Mouse (Mus musculus) forebrain, embryonic 14.5 days (tissue): ENCODE measurements around the gene Ppp3ca. TPM values are rescaled to one million over a fixed set of nuclear protein-coding genes. Genes with fewer than 3 reads are reported as not detected.

Experiments
- ATAC-seq: fragments of 200-750 bp; cut with Nextera tagmentation; 2 replicates; pipeline ENCODE4 v1.8.0; 2017; ENCODE audit warnings: mild to moderate bottlenecking, moderate library complexity
- DNase-seq: peaks from one replicate; pipeline ENCODE4 v3.0.0-alpha.2; 2015; ENCODE audit warnings: low spot score
- H3K27ac ChIP-seq: fragments of 300-500 bp; sonication (generic); 2 replicates; pipeline ENCODE4 v1.5.1; 2014; ENCODE audit warnings: low read depth, mild to moderate bottlenecking, control low read depth, low read length, moderate library complexity
- H3K27me3 ChIP-seq: fragments of 300-500 bp; sonication (generic); replicated peaks from 2 replicates; pipeline ENCODE4 v1.6.1; 2014; ENCODE audit warnings: low read length, control low read depth, mixed read lengths; ENCODE audit not compliant: control insufficient read depth, insufficient read depth
- H3K36me3 ChIP-seq: fragments of 300-500 bp; sonication (generic); 2 replicates; pipeline ENCODE4 v1.6.1; 2014; ENCODE audit warnings: low read length, control low read depth; ENCODE audit not compliant: control insufficient read depth, insufficient read depth
- H3K4me1 ChIP-seq: fragments of 300-500 bp; sonication (generic); 2 replicates; pipeline ENCODE4 v1.6.1; 2014; ENCODE audit warnings: antibody characterized with exemption, low read length, control low read depth; ENCODE audit not compliant: control insufficient read depth, insufficient read depth
- H3K4me2 ChIP-seq: fragments of 300-500 bp; sonication (generic); 2 replicates; pipeline ENCODE4 v1.6.1; 2014; ENCODE audit warnings: mild to moderate bottlenecking, control low read depth, low read length
- H3K4me3 ChIP-seq: fragments of 300-500 bp; sonication (generic); 2 replicates; pipeline ENCODE4 v1.5.1; 2014; ENCODE audit warnings: low read depth, low read length, control low read depth
- H3K9ac ChIP-seq: fragments of 300-500 bp; sonication (generic); 2 replicates; pipeline ENCODE4 v1.6.1; 2014; ENCODE audit warnings: mild to moderate bottlenecking, low read length, control low read depth, moderate library complexity
- H3K9me3 ChIP-seq: fragments of 300-500 bp; sonication (generic); replicated peaks from 2 replicates; pipeline ENCODE4 v1.6.1; 2016; ENCODE audit warnings: low read length, control low read depth, mixed read lengths; ENCODE audit not compliant: control insufficient read depth
- WGBS: fragments of 180-500 bp; shearing (Covaris S2); extraction: QIAGEN DNeasy Blood & Tissue Kit; methylation state at CpG from one replicate; pipeline ENCODE4 v1.1.7; 2014; 5-methylcytosine and 5-hydroxymethylcytosine counted together
- polyA plus RNA-seq: library from polyadenylated mRNA; unstranded; fragments of >200 nt; fragmentation: Nextera tagmentation; extraction: Ambion mirVana; gene quantifications from 2 replicates; pipeline ENCODE4 v1.2.1, GENCODE M21; 2014

Ppp3ca gene
- polyA plus RNA-seq, 1 experiment from 2014 or later: 84.4 TPM

GRCm38 (mm10) chr3:136865176-136865859 is 195.4 kb downstream of the Ppp3ca start:
- Histone ChIP-seq H3K4me2 (no peak overlapping the region), H3K27ac (no peak overlapping the region), H3K27me3 (no peaks in the 10 kb centered on the region), H3K9ac (no peak overlapping the region), H3K36me3 (no peaks in the 10 kb centered on the region), H3K9me3 (no peaks in the 10 kb centered on the region), H3K4me1 (no peaks in the 10 kb centered on the region), H3K4me3 (no peak overlapping the region)
- ATAC-seq: no peak
- no peak for DNase-seq
- WGBS: 92% methylated on average over 4 of the region's 4 CpGs

- DNase-seq: no peak
- no peaks in the 10 kb centered on the region for H3K27me3 ChIP-seq
- H3K4me3 ChIP-seq: no peak overlapping the region
- H3K27ac ChIP-seq: no peak overlapping the region
- 97% methylated on average over 3 of the region's 3 CpGs for whole genome bisulfite sequencing
- H3K9ac ChIP-seq: no peak overlapping the region
- no peak for ATAC-seq
- H3K4me2 ChIP-seq: no peak overlapping the region
- no peaks in the 10 kb centered on the region for H3K9me3 ChIP-seq
- H3K36me3 ChIP-seq: no peaks in the 10 kb centered on the region
- 0 out of 2 replicates have a peak, but pooled peaks cover under 1% of the 10 kb centered on the region for H3K4me1 ChIP-seq
These were observed 196.2 kb downstream of the Ppp3ca start for GRCm38 (mm10) chr3:136866095-136866494.

- no peak overlapping the region for H3K9ac ChIP-seq
These were observed 196.6 kb downstream of the Ppp3ca start for GRCm38 (mm10) chr3:136866571-136866970.

GRCm38 (mm10) chr3:136867366-136867765 is 197.4 kb downstream of the Ppp3ca start:
- DNase-seq (no peak), ATAC-seq (no peak)
- Histone ChIP-seq H3K27me3 (no peaks in the 10 kb centered on the region), H3K27ac (no peak overlapping the region), H3K9ac (no peak overlapping the region), H3K4me2 (no peak overlapping the region), H3K4me3 (no peak overlapping the region), H3K4me1 (peaks cover 11% of the 10 kb centered on the region; the same call in 1 of the 2 replicates), H3K36me3 (no peaks in the 10 kb centered on the region), H3K9me3 (no peaks in the 10 kb centered on the region)
- WGBS: 91% methylated on average over 2 of the region's 2 CpGs

More at GRCm38 (mm10) chr3:136866571-136866970, 196.6 kb downstream of the Ppp3ca start:
- no peaks in the 10 kb centered on the region for H3K36me3 ChIP-seq
- WGBS: 84% methylated on average over 3 of the region's 3 CpGs
- no peak overlapping the region for H3K4me2 ChIP-seq
- H3K27me3 ChIP-seq: no peaks in the 10 kb centered on the region
- no peak for ATAC-seq
- DNase-seq: no peak
- no peaks in the 10 kb centered on the region for H3K9me3 ChIP-seq
- no peak overlapping the region for H3K4me3 ChIP-seq
- 0 out of 2 replicates have a peak, but pooled peaks cover 6% of the 10 kb centered on the region for H3K4me1 ChIP-seq
- H3K27ac ChIP-seq: no peak overlapping the region

- Histone ChIP-seq H3K36me3 (no peaks in the 10 kb centered on the region), H3K9me3 (no peaks in the 10 kb centered on the region), H3K9ac (no peak overlapping the region), H3K4me3 (no peak overlapping the region), H3K4me2 (no peak overlapping the region), H3K4me1 (peaks cover 24% of the 10 kb centered on the region), H3K27me3 (no peaks in the 10 kb centered on the region), H3K27ac (no peak overlapping the region)
- WGBS: 48% methylated on average over 14 of the region's 14 CpGs
- ATAC-seq (peak; percentile 72), DNase-seq (peak; percentile 53)
These were observed 202.0 kb downstream of the Ppp3ca start for GRCm38 (mm10) chr3:136871772-136872532.

GRCm38 (mm10) chr3:136872533-136873095 is 202.7 kb downstream of the Ppp3ca start:
- H3K4me3 ChIP-seq: no peak overlapping the region
- H3K36me3 ChIP-seq: no peaks in the 10 kb centered on the region
- DNase-seq (no peak), ATAC-seq (no peak)
- no peak overlapping the region for H3K9ac ChIP-seq
- WGBS: 64% methylated on average over 8 of the region's 8 CpGs
- no peaks in the 10 kb centered on the region for H3K9me3 ChIP-seq
- no peak overlapping the region for H3K27ac ChIP-seq
- no peaks in the 10 kb centered on the region for H3K27me3 ChIP-seq
- peaks cover 24% of the 10 kb centered on the region for H3K4me1 ChIP-seq
- no peak overlapping the region for H3K4me2 ChIP-seq

- 57% methylated on average over 7 of the region's 7 CpGs for WGBS
- ATAC-seq (peak; percentile 38; the same call in 1 of the 2 replicates), DNase-seq (peak; percentile 5)
- Histone ChIP-seq H3K4me1 (peaks cover 24% of the 10 kb centered on the region), H3K9ac (no peak overlapping the region), H3K27ac (no peak overlapping the region), H3K36me3 (no peaks in the 10 kb centered on the region), H3K4me2 (no peak overlapping the region), H3K4me3 (no peak overlapping the region), H3K9me3 (no peaks in the 10 kb centered on the region), H3K27me3 (no peaks in the 10 kb centered on the region)
These were observed 204.0 kb downstream of the Ppp3ca start for GRCm38 (mm10) chr3:136873809-136874449.

GRCm38 (mm10) chr3:136874566-136874965 is 204.6 kb downstream of the Ppp3ca start:
- H3K9ac ChIP-seq: no peak overlapping the region
- H3K36me3 ChIP-seq: no peaks in the 10 kb centered on the region
- ATAC-seq (peak; percentile 60), DNase-seq (peak; percentile 47)
- peaks cover 24% of the 10 kb centered on the region for H3K4me1 ChIP-seq
- 14% methylated on average over 5 of the region's 5 CpGs for WGBS
- no peaks in the 10 kb centered on the region for H3K9me3 ChIP-seq
- no peaks in the 10 kb centered on the region for H3K27me3 ChIP-seq
- H3K4me2 ChIP-seq: no peak overlapping the region
- no peak overlapping the region for H3K27ac ChIP-seq
- H3K4me3 ChIP-seq: no peak overlapping the region
